20 mouse cellular contexts compared by ENCODE assay signal in genomic region chr5:103384021-103384420, GRCm38 (mm10). TPM values are rescaled to one million over a fixed set of nuclear protein-coding genes. Genes with fewer than 3 reads are reported as not detected.
A peak's percentile ranks its signal among the peaks of the same experiment; 100 is the strongest.
DNase-seq lines count a peak whose midpoint lies in the region; ATAC-seq and TF ChIP-seq lines count a peak whose summit lies in the region.
"Had no signal": no experiment of that assay in that cellular context is flagged by ENCODE, and none has a peak within 500 bp of the region (broad histone marks: within the 10 kb centered on the region; RNA-seq: fewer than 3 reads in every experiment).

No protein-coding gene starts in this region.

- no peak overlapping the region for H3K4me3 ChIP-seq in lung, embryonic 14.5 days (ENCODE audit: low read depth, low read length)
- no peak overlapping the region for H3K4me3 ChIP-seq in lung, adult 2 months (replicated peaks; ENCODE audit: extremely low read depth, low read depth, low read length)
- H3K4me3 ChIP-seq in midbrain, embryonic 11.5 days (ENCODE audit: low read depth, low read length), result no peak overlapping the region
- H3K4me3 ChIP-seq in midbrain, embryonic 15.5 days, result no peak overlapping the region
- no peak overlapping the region for H3K4me3 ChIP-seq in gastrocnemius, adult 2 months
- H3K4me3 ChIP-seq: embryonic facial prominence, embryonic 10.5 days; embryonic facial prominence, embryonic 12.5 days; forebrain, embryonic 13.5 days; forebrain, embryonic 15.5 days had no signal

- no peak for TF ChIP-seq POLR2A in lung, adult 2 months (IDR thresholded peaks at IDR 0.05; ENCODE audit: borderline replicate concordance, extremely low read depth, low read depth, low read length)

- intact Hi-C loops in heart, postnatal 36 days (cut with DNase I), result no loop called here
- intact Hi-C loops in gastrocnemius, adult 2 months (cut with DNase I), result no loop called here

- DNase-seq in heart, adult 11 months, result peak; percentile 35
- DNase-seq in heart, postnatal 36 days, result no peak
- DNase-seq in lung, embryonic 14.5 days, result peak; percentile 74
- no peak for DNase-seq in lung, adult 2 months
- DNase-seq in midbrain, embryonic 11.5 days (ENCODE audit: low spot score, missing footprints), result peak; percentile 75
- DNase-seq in 3T3-L1 (ENCODE audit: low read depth, low spot score), result peak; percentile 15
- DNase-seq in gastrocnemius, adult 2 months, result no peak
- DNase-seq: adrenal gland, adult 8-10 months; adrenal gland, postnatal 14 days; adrenal gland, postnatal 36 days; cerebellum, adult 11-12 months; cerebellum, adult 2 months; cerebellum, adult 9-10 months; cerebellum, postnatal 25 days had no signal

- 65% methylated on average over 7 of the region's 7 CpGs for WGBS in lung, embryonic 14.5 days
- 62% methylated on average over 7 of the region's 7 CpGs for WGBS in lung, adult 2 months
- 83% methylated on average over 7 of the region's 7 CpGs for WGBS in midbrain, embryonic 11.5 days
- WGBS in midbrain, embryonic 15.5 days, result 74% methylated on average over 7 of the region's 7 CpGs

- no peak overlapping the region for H3K4me2 ChIP-seq in lung, embryonic 14.5 days
- no peak overlapping the region for H3K4me2 ChIP-seq in midbrain, embryonic 11.5 days
- H3K4me2 ChIP-seq in midbrain, embryonic 15.5 days, result no peak overlapping the region
- H3K4me2 ChIP-seq: embryonic facial prominence, embryonic 12.5 days; forebrain, embryonic 13.5 days; forebrain, embryonic 15.5 days had no signal

- no peaks in the 10 kb centered on the region for H3K9me3 ChIP-seq in lung, embryonic 14.5 days (ENCODE audit: low read depth, low read length)
- no peaks in the 10 kb centered on the region for H3K9me3 ChIP-seq in midbrain, embryonic 11.5 days (ENCODE audit: control insufficient read depth, low read length)
- no peaks in the 10 kb centered on the region for H3K9me3 ChIP-seq in midbrain, embryonic 15.5 days
- H3K9me3 ChIP-seq: embryonic facial prominence, embryonic 10.5 days; embryonic facial prominence, embryonic 12.5 days; forebrain, embryonic 13.5 days; forebrain, embryonic 15.5 days had no signal

- TF ChIP-seq CTCF in lung, embryonic 14.5 days (IDR thresholded peaks at IDR 0.05; ENCODE audit: low read depth), result no peak
- no peak for TF ChIP-seq CTCF in lung, adult 2 months (IDR thresholded peaks at IDR 0.05; ENCODE audit: insufficient read depth, low read length)
- no peak for TF ChIP-seq CTCF in gastrocnemius, adult 2 months (IDR thresholded peaks at IDR 0.05)

- no peaks in the 10 kb centered on the region for H3K27me3 ChIP-seq in lung, embryonic 14.5 days (ENCODE audit: insufficient read depth, low read length)
- no peaks in the 10 kb centered on the region for H3K27me3 ChIP-seq in midbrain, embryonic 11.5 days (ENCODE audit: control insufficient read depth, insufficient read depth, low read length)
- H3K27me3 ChIP-seq in midbrain, embryonic 15.5 days (replicated peaks), result no peaks in the 10 kb centered on the region
- H3K27me3 ChIP-seq: embryonic facial prominence, embryonic 12.5 days; forebrain, embryonic 13.5 days; forebrain, embryonic 15.5 days had no signal

- no peak overlapping the region for H3K9ac ChIP-seq in lung, embryonic 14.5 days
- no peak overlapping the region for H3K9ac ChIP-seq in midbrain, embryonic 11.5 days (ENCODE audit: low read length)
- no peak overlapping the region for H3K9ac ChIP-seq in midbrain, embryonic 15.5 days
- H3K9ac ChIP-seq: embryonic facial prominence, embryonic 12.5 days; forebrain, embryonic 13.5 days; forebrain, embryonic 15.5 days had no signal

- no peak overlapping the region for H3K27ac ChIP-seq in lung, embryonic 14.5 days (ENCODE audit: low read depth)
- no peak overlapping the region for H3K27ac ChIP-seq in midbrain, embryonic 11.5 days (ENCODE audit: low read depth, low read length)
- H3K27ac ChIP-seq in midbrain, embryonic 15.5 days, result no peak overlapping the region
- no peak overlapping the region for H3K27ac ChIP-seq in gastrocnemius, adult 2 months
- H3K27ac ChIP-seq: embryonic facial prominence, embryonic 10.5 days; embryonic facial prominence, embryonic 12.5 days; forebrain, embryonic 13.5 days; forebrain, embryonic 15.5 days had no signal

- H3K4me1 ChIP-seq in lung, embryonic 14.5 days (ENCODE audit: insufficient read depth), result peaks cover 16% of the 10 kb centered on the region
- H3K4me1 ChIP-seq in lung, adult 2 months (ENCODE audit: control insufficient read depth, insufficient read depth, low read length), result no peaks in the 10 kb centered on the region; the same call in 1 of the 2 replicates
- H3K4me1 ChIP-seq in midbrain, embryonic 11.5 days (ENCODE audit: control insufficient read depth, insufficient read depth, low read length), result peaks cover 2% of the 10 kb centered on the region; the same call in 1 of the 2 replicates
- no peaks in the 10 kb centered on the region for H3K4me1 ChIP-seq in midbrain, embryonic 15.5 days

- no peaks in the 10 kb centered on the region for H3K36me3 ChIP-seq in lung, embryonic 14.5 days (ENCODE audit: insufficient read depth)
- H3K36me3 ChIP-seq in midbrain, embryonic 11.5 days (ENCODE audit: control insufficient read depth, insufficient read depth, low read length), result no peaks in the 10 kb centered on the region
- no peaks in the 10 kb centered on the region for H3K36me3 ChIP-seq in midbrain, embryonic 15.5 days (replicated peaks)
- H3K36me3 ChIP-seq: embryonic facial prominence, embryonic 10.5 days; embryonic facial prominence, embryonic 12.5 days; forebrain, embryonic 15.5 days had no signal

- no peak for ATAC-seq in lung, embryonic 14.5 days (ENCODE audit: insufficient read depth)
- ATAC-seq in midbrain, embryonic 11.5 days (ENCODE audit: low FRiP score), result no peak
- no peak for ATAC-seq in midbrain, embryonic 15.5 days (replicated peaks)
- ATAC-seq: activated CD4-positive, CD25-positive, alpha-beta regulatory T cell, adult 4 months; forebrain, embryonic 13.5 days; forebrain, embryonic 15.5 days had no signal

RNA-seq across cellular contexts. Expression of gene Ptpn13, which starts 41.0 kb away (rescaled TPM):
- 1 to 10 TPM; 6.1 to 7.0 TPM for total RNA-seq in heart, postnatal 36 days (2021)
- 15.7 and 16.2 TPM in 2 replicates for polyA plus RNA-seq in lung, embryonic 14.5 days (2014; fragmentation: Nextera tagmentation; extraction: Ambion mirVana)
- polyA plus RNA-seq in lung, adult 2 months (2012; rRNA removed), result 18.0 and 22.6 TPM in 2 replicates
- polyA plus RNA-seq in midbrain, embryonic 11.5 days (2014; fragmentation: Nextera tagmentation; extraction: Ambion mirVana), result 15.0 and 18.1 TPM in 2 replicates
- 5.8 and 5.9 TPM in 2 replicates for polyA plus RNA-seq in midbrain, embryonic 15.5 days (2015; fragmentation: Nextera tagmentation; extraction: Ambion mirVana)
- total RNA-seq in gastrocnemius, adult 2 months (2021), result 1 to 10 TPM; 1.9 to 2.9 TPM

Comparison
In these comparisons a context has a peak if more than half of its experiments do, and no peak if none do; other contexts are left out.
1. DNase-seq: peak in heart, adult 11 months (single experiment), lung, embryonic 14.5 days (single experiment), midbrain, embryonic 11.5 days (single experiment) and 3T3-L1 (single experiment); none in heart, postnatal 36 days (0 of 2), lung, adult 2 months (single experiment) and gastrocnemius, adult 2 months (single experiment).